Mouse (Mus musculus) C2C12 (cell line): ENCODE results near the gene Mcur1.

ENCODE experiments used
- CTCF ChIP-seq: IDR thresholded peaks from one replicate; pipeline ENCODE4 v1.5.1; 2011; ENCODE audit not compliant: control insufficient read depth, insufficient read depth, insufficient read length
- FOSL1 ChIP-seq: IDR thresholded peaks from one replicate; pipeline ENCODE4 v1.8.0; 2011; ENCODE audit warnings: mild to moderate bottlenecking, low read length; ENCODE audit not compliant: poor library complexity, insufficient read depth, severe bottlenecking
- MAX ChIP-seq: IDR thresholded peaks from one replicate; pipeline ENCODE4 v1.6.1; 2011; ENCODE audit warnings: mild to moderate bottlenecking, control low read depth
- MYOG ChIP-seq: IDR thresholded peaks from one replicate; pipeline ENCODE4 v1.6.1; 2011; ENCODE audit not compliant: control insufficient read depth, insufficient read length; ENCODE audit errors: extremely low read depth
- USF1 ChIP-seq: IDR thresholded peaks from one replicate; pipeline ENCODE4 v1.6.1; 2011; ENCODE audit warnings: low read depth, mild to moderate bottlenecking, control low read depth, moderate library complexity

DNA sequence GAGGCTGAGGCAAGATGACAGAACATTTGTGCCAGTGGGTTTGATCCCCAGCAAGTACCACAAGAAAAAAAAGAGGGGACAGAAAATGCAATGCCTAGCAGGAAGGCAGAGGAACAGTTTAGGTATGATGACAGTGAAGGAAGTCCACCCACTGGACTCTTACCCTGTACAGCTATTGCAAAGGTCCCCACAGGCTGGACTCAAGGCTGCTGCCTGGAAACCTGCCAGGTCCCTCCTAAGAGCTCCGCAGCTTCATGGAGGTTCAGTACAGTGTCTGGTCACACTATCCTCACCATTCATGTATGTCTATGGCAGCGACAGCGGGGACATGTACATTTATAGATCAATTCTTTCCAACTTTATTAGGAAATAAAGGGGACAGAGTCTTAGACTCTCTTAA is 20.6 kb downstream of the Mcur1 start:
- TF ChIP-seq MAX (no peak), CTCF (no peak), FOSL1 (no peak), MYOG (no peak), USF1 (no peak)
